Mouse (Mus musculus) stomach, adult 2 months (tissue): Measurements from ENCODE around the gene Dstyk. TPM values are rescaled to one million over a fixed set of nuclear protein-coding genes. Genes with fewer than 3 reads are reported as not detected.

Source experiments
- polyA plus RNA-seq: library from polyadenylated mRNA; depleted of rRNA; stranded (reverse); fragments of >200 nt; gene quantifications from 2 replicates; pipeline ENCODE4 v1.2.3, GENCODE M21; 2012; rRNA removed

Dstyk gene
- polyA plus RNA-seq = 3.3 and 3.7 TPM in 2 replicates

GRCm38 (mm10) chr1:132417319-132418251, at the start of gene Dstyk:
Dstyk (plus strand) TSS chr1:132417555.

GRCm38 (mm10) chr1:132390691-132391579, 26.4 kb upstream of the Dstyk start, which contains the start of gene Tmcc2:
Tmcc2 (minus strand) TSS chr1:132391281.

GRCm38 (mm10) chr1:132476928-132477691, 59.8 kb downstream of the Dstyk start, which contains the start of gene Rbbp5:
Rbbp5 (plus strand) TSS chr1:132477365.

GRCm38 (mm10) chr1:132506058-132506457, 88.7 kb downstream of the Dstyk start, which contains the start of gene Tmem81:
Tmem81 (plus strand) TSS chr1:132506230.

Other genes with a start within 250 kb of the Dstyk start
- gene Lemd1, start 226.1 kb upstream of the Dstyk start, polyA plus RNA-seq = 0.12 TPM in 1 of 2 replicates, not detected in the other
- 0.02 and 0.10 TPM in 2 replicates for gene AC124108.1, start 226.1 kb upstream of the Dstyk start, polyA plus RNA-seq
- not detected in 2 replicates for gene Gm10188, start 187.8 kb upstream of the Dstyk start, polyA plus RNA-seq
- 0.83 and 0.87 TPM in 2 replicates for gene Klhdc8a, start 118.9 kb upstream of the Dstyk start, polyA plus RNA-seq
- gene Nuak2, start 101.4 kb upstream of the Dstyk start, polyA plus RNA-seq = 2.5 and 2.8 TPM in 2 replicates
- 4.5 and 6.3 TPM in 2 replicates for gene Tmcc2, start 26.3 kb upstream of the Dstyk start, polyA plus RNA-seq
- 2.2 and 3.3 TPM in 2 replicates for gene Rbbp5, start 59.8 kb downstream of the Dstyk start, polyA plus RNA-seq
- gene Tmem81, start 88.7 kb downstream of the Dstyk start, polyA plus RNA-seq = 0.54 and 1.2 TPM in 2 replicates
- 0.06 TPM in 2 replicates for gene Cntn2, start 125.7 kb downstream of the Dstyk start, polyA plus RNA-seq